Mouse (Mus musculus): ENCODE results near the gene Cacna1g.

Gene Cacna1g

DNA sequence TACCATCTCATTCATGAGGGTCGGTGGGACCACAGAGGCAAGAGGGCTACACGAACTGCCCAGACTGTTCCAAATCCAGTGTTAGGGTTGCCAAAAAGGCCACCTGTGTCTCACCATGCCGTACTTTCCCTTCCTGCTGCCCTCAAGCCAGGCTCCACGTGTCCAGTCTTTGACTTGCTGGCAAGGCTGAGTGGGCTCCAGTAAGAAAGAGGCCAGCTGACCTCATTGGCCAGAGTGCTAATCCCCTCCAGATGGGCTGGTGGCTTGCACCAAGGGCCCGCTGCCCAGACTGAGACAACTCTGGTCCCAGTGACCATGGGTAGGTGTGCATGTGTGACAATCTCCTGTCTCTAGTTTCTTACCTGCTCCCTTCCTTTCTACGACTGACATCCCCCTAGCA lies 3.7 kb upstream of the Cacna1g start:
- DNase-seq, result no peak

DNA sequence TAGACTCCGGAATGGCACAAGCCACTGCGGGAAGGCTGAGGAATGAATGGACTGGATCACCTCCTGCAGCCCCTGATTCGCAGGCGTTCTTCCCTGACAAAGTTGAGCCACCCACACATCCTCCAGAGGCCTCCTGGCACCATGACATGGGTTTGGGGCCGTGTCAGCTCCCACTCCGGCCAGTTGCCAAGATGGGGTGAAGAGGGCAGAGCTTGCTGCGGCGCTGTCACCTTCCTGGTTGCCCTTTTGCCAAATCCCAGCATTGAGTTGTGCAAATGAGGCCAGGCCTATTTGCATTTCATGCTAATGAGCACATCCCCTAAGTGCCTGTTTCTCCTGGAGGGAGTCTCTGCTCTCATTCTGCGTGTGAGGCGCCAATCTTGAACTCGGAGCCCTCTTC lies 1.7 kb upstream of the Cacna1g start:
- DNase-seq, result no peak

DNA sequence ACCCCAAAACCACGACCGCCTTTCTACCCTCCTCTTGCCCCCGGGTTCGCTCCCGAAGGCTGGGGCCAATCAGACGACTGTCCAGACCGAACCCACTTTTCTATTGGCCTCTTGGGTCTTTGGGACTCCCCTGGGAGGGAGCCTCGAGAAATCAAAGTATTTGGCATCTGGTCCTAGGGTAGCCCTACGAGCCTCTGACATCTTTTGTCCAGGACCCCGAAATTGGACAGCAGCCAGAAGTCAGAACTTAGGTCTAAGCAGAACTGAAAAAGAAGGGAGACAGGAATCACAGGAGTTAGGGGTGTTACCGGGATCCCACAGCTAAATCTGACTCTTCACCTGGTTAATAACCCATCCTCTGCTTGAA lies 529 bp upstream of the Cacna1g start:
- DNase-seq, result no peak

DNA sequence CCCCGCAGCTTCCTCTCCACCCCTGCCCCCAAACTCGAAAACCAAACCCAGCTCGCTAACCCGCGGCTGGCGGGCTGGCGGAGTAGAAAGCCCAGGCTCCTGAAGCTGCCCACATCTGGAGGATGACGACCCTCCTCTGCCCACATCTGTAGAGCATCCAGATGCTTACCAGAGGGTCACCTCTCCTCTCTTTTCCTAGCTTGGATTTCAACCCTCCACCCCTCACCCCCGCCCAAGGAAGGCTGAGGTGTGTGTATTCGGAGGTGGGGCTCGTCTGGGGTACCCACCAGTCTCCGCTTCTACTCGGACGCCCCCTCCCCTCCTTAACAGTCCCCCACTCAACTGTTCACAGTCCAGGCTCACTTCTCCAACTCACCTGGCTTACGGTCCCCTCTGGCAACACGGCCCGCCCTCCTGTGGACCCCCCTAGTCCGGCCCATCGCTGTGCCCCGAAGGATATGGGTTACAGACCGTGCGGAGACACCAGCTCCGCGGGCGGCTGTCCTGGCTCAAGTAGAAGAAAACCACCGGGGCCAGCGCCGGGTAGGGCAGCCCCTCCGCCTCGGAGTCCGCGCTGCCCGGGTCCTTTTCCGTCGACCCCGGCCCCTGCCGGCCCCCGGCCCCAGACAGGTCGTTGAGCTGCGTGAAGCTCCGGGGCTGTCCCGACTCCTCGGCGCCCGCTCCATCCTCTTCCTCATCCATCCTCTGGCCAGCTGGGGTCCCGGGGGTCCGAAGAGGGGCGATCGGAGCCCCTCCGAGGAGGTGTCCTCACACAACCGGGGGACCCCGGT lies 887 bp downstream of the Cacna1g start:
- DNase-seq, result no peak

DNA sequence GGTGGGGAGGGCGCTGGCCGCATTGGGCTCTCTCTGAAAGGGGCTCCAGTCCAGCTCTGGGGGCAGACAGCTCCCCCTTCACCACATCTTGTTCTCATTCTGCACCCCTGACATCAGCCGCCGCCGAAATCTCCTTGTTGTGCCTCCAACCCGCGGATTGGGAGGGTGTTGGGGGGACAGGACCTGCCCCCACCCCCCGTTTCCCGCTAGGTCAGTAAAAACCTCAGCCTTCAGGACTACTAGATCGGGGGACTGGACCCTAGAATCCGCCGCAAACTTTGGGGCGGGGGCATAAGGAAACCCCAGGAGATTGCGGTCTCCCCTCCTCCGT lies 1.4 kb downstream of the Cacna1g start:
- DNase-seq, result no peak

DNA sequence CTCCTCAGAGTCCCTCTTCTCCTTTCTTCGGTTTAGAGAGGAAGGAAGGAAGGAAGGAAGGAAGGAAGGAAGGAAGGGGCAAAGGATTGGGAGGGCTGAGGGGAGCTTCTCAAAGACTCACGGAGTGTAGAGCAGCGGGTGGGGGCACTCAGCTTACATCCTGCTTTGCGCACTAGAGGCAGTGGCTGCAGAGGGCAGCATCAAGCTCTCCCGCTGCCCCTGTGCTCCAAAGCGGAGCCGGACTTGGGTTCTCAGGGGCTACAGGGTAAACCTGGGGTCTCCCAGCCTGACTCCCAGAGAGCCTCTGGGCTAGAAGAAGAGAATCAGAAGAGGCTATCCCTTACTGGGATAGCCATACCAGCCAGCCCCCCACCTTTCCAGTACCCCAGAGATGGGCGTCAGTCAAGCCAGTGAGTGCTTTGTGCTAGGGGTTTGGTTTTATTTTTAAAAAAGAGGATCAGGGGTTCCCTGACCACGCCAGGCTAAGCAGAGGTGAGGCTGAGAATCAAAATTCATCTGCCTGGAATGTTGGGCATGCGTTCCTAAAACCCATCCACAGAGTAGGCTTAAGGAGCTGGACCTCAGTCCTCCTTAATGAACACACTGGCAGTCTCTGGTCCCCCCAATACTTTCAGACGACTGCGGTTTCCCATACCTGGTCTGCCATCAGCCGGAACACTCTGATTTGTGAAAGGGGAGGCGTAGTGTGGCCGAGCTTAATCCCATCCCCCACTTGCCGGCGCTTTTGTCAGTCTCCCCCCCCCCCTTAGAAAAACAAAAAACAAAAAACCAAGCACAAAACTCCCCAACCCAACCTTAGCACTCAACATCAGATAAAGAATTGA lies 2.0 kb downstream of the Cacna1g start:
- no peak for DNase-seq

DNA sequence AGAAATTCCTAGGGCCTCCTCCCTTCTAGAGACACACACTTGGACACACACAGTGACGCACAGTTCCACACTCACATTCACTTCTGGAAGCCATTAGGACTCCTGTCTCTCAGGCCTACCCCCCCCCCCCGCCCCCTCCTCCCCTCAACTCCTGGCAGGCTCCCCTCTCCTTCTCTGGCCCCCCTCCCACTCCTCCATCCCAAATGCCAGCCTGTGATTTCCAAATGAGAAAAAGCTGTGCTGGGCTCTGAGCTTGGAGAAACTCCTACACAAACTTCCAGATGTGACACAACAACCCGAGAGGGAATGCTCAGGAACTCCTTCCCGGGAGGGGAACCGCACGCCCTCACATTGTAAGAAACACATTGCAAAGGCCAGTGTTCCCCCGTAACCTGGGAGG lies 3.6 kb downstream of the Cacna1g start:
- DNase-seq, result no peak

DNA sequence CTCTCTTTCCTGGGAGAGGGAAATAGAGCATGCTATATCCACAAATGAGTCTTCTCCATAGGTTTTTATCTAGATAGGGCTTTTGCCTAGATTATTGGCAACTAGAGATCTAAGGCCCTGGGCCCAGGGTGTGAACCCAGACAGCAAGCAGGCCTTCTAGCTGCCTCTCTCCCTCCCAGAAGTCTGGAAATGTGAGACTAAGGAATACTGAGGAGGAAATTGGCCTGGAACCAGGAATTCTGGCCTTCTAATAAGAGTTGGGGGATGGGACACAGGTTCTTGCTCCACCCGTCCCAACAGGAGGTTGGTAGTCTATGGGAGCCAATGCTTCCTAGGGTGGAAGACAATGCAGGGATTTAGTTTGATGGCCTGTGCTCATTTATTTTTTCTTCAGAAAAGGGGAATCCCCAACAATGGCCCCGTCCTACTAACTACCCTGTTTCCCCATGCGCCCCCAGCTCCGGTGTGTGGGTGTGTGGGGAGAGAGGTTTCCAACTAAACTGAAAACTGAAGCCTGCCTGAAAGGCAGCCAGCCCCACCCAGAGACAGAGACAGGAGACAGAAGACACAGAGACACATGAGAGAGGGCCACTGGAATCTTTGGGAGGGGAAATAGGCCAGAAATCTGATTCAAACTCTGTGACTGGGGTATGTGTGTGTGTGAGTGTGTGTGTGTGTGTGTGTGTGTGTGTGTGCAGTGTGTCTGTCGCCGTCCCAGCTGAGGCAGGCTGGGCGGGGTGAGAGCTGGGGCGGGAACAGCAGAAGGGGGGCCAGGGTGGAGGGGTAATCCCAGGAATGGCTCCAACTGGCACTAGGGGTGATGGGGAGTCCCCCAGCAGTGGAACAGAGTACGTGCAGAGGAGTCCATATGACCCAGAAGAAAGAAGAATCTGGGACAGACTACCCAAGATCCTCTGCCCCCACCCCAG lies 4.6 kb downstream of the Cacna1g start:
- DNase-seq, result no peak

DNA sequence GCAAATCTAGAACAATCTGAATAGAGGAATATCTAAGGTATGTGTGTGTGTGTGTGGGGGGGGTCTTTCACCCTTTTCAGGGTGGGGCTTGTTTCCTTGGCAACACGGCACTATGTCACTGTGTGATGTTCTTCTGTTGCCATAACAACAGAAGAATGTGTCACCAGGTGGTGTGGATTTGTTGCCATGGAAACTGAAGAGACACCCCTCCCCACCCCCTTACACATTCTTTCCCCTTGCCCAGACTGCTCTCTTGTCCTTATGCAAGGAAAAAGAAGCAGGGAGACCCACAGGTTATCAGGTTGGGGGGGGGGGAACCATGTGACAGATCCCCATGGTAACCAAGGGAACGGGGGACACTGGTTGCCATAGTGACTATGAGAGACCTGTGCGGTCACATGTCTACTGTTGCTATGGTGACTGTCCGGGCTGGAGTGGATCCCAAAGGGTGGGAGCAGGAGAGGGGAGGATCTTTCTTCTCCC lies 5.4 kb downstream of the Cacna1g start:
- no peak for DNase-seq

DNA sequence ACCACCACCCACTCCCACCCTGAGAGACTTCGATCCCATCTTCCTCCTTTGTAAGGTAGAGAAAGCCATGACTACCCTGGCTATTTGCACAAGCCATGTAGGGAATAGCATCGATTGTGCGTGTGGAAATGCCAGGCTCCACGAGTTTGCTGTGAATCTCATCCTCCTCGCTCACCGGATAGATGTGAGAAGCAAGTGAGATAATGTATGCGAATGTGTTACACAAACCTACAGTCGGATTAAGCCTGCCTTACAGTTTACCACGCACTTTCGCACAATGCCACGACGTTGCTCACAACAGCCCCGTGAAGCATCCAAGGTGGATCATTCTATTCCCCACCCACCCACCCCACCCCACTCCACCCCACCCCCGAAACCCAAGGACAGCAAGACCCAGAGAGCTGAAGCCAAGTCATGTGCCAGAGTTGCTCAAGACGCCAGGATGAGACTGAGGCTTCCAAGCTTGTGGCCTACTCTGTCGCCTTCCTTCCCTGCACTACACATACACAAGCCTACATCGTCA lies 7.6 kb downstream of the Cacna1g start:
- DNase-seq, result no peak

DNA sequence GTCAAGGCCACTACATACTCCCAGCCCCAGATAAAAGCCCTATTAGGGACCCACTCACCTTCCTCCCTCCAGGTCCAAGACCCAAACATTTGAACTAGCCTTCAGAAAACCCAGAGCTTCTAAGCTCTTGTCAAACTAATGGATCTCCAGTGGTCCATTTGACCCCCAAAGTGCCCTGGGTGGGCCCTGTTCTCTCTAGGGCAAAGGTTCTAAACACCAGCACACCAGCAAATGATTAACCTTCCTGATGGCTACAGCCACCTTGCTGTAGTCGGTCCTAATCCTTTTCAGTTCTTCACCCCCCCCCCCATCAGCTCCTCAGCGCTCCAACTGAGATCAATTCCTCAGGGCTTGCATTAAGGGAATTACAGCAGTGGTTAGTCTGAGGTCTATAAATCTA lies 9.8 kb downstream of the Cacna1g start:
- peak; percentile 52 for DNase-seq

DNA sequence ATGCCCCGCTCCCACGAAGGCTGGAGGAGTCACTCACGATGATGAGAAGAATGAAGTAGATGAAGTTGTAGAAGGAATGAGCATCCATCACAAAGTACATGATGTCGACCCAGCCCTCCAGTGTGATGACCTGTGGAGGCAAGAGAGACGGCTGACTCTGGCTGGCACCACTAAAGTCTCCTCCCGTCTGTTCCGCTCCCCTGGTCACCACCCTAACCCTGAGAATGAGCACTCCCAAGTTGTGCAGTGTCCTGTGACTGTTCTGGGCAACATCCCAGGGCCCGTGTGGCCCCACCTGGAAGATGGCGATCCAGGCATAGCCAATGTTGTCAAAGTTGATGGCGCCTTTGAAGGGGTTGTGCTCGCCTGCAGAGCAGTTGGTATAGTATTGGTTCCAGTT lies 12.1 kb downstream of the Cacna1g start:
- peak; percentile 67 for DNase-seq

DNA sequence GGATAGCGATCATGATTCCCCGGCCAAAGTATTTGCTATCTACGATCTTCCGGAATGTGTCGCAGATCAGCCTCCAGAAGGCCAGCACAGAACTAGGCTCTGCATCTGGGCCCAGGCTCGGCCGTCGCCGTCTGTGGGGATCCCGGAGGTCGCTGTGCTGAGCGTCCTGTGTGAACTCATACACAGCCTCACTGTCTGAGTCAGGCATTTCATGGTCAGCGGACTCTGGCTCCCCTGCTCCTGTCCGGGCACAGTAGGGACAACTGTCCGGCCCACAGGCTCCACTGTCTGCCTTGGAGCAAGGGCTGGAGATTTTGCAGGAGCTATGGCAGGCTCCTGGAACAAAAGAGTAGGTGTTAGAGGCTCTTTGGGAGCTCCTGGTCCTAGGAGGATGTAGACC lies 17.0 kb downstream of the Cacna1g start:
- no peak for DNase-seq

DNA sequence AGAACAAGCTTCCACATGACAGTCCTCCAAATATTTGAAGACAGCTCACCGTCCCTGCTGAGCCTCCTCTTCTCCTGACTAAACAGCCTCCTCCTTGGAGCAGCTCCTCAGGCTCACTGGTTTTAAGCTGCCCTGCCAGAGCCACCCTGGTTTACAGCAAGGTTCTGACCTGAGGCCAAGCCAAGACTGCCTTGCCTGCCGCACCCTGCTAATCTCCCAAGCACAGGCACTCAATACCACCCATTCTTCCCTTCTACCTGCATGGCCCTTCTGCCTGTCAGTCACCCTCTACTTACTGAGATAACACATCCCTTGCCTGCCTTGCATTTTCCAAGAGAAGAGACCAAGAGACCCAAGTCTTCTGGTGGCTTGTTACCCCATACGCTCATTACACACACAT lies 17.7 kb downstream of the Cacna1g start:
- DNase-seq, result no peak

DNA sequence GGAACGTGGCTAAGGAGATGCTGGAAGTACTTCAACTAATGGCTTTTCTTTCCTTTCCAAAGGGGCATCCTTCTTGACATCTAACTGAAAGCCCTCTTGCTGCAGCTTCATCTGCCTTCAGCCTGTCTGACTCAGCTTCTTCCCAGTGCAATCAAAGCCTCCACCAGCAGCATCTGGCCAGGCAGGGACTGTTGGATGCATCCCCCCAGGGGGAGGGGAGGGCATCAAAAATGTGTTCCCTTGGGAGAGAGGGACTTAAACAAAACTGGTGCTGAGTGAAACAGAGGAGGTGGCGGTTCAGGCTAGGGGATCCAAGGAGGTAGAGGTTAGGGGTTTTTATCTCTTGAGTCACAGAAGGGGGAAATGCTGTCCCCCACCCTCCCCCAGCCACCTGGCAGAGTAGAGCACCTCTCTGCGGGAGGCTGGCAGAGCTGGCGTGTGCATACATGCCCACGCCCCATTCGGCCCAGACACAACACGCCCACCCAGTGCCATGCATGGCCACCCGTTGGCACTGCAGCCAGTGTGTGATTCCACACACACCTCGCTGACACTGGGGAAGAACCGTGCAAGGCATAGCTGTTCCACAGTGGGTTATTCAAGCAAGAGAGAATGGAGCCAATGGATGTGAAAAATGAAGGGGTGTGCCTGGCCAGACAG lies 18.7 kb downstream of the Cacna1g start:
- DNase-seq, result no peak

DNA sequence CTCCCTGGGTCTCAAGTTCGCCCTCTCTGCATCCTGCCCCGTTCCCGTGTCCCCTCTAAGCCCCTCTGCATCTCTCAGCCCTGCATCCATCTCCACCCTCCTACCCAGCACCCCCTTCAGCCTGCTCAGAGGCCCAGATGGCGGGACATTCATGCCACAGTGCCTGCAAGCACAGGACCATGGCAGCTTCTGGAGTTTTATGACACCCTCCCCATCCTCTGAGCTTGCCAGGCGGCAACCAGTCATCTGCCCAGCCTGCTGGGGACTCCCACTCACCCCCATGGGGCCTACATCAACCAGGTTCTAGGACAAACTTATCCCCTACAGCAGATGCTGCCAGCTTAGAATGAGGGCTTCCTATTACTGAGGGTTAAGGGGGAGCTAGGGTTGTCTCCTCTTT lies 19.2 kb downstream of the Cacna1g start:
- DNase-seq, result no peak

DNA sequence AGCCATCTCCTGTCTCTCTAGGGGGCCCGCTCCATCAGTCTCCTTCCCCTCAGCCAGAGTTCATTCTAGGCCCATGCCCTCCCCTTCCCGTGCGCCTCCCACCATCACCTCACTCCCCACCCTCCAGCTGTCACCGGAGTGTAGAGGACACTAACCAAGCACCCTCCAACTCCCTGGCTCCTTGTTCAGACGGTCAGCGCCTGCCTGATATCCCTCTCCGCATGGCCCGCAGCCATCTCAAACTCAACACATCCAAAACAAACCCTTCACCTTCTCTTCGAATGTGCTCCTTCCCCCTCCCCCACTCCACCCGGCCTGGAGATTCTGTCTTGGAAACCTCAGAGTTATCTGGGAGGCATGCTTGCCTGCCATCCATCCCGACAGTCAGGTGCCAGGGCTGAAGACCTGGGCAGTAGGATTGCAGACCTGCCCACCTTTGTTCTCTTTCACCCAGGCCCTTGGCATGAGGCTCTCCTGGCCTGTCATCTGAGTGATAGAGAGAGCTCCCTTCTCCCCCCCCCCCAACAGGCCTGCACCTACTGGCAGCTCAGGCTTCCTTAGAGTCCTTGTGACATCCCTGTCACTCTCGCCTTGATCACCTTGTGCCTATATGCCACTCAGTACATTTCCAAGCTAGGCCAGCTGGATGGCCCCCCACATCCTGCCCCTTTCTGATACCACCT lies 22.8 kb downstream of the Cacna1g start:
- no peak for DNase-seq

DNA sequence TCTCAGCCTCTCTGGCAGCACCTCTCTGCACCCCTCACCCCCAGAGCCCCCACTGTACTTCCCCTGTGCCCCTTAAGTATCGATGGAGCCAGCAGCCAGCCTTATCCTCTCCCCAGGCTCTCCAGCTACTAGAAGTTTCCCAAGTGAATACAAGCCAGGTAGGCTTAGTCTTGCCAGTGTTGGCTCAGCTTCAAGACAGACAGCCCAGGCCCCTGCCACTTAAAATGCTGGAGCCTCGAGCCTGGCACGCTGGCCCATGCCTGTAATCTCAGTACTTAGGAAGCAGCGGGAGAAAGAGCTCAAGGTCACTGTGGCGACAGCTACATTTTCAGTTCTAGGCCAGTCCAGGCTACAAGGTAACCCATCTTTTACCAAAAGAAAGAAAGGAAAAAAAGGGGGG lies 24.1 kb downstream of the Cacna1g start:
- DNase-seq, result no peak

DNA sequence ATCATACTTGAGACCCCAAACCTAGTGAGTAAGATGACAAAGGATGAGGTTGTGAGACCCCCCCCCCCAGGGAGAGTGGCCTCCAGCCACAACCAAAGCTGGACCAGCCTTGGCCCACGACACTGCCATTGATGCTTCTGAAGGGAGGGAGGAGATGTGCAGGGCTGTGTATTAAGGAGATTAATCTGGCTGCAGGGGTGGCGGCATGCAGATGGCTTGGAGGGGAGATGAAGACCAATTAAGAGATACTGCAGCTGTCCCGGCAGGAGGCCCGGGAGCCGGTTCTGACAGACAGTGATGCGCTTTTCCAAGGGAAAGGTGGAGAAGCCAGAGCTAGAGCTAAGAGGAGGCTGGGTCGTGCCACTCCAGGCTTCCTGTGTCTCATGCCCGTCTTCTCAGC lies 24.8 kb downstream of the Cacna1g start:
- no peak for DNase-seq

DNA sequence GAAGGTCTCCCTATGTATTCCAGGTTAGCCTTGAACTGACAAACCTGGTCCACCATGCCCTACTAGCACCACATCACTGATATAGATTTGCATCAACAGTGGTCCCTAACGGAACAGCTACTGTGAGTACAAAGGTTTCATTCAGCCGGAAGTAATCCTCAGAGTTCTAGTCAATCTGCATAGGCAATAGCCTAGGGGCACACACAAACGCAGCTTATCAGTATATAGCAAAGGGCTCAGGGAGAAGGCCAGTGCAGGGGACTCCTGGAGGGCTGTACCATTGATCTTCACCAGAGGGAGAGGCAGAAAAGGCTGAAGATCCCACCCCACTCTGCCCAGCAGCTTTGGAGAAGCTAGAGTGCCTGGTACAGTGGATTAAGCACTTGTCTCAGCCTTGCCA lies 27.0 kb downstream of the Cacna1g start:
- no peak for DNase-seq

DNA sequence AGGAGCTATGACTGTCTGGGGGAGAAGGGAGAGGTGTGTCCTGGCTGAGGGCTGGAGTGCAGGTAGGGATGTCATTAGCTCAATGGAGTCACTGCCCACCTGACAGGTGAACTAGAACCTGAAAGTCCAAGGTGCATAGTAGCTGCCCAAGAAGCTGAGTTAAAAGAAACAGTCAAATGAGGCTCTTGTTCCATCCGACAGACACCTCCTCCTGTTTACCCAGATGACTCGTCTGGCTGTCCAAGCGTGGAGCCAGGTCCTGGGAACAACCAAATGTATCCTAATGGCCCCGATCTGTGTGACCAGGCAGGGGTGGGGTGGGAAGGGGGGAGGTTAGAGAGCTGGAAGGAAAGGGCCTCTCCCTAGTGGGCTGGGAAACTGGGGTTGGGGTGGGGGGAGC lies 28.7 kb downstream of the Cacna1g start:
- peak; percentile 58 for DNase-seq

DNA sequence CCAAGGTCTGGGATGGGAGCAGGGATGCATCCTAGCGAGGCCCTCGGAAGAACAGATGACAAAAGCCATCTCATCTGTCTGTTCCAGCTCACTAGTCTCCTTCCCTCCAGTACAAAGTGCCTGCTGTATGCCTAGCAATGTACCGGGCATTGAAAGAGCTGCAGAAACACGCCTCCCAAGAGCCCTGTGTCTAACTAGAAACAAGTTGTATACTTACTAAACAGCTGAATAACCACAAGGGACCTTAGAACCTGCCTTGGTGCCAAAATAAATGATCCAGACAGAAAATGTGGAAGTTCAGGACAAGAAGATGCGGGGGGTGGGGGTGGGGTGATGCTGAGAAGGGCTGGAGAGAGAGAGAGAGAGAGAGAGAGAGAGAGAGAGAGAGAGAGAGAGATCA lies 29.2 kb downstream of the Cacna1g start:
- DNase-seq, result peak; percentile 48

Measured in kidney, postnatal 14 days (tissue).